Mouse (Mus musculus) layer of hippocampus, adult 9-10 months (tissue): ENCODE measurements around the gene Dennd5b.
"Not testable (repeated sequence)": the region's sequence is repeated elsewhere in the genome, so short reads cannot be mapped to it uniquely, and the experiment has no call there.

Experiments
- DNase-seq: peaks from one replicate; pipeline ENCODE4 v3.0.0; 2022; ENCODE audit warnings: low spot score

The Dennd5b gene

DNA sequence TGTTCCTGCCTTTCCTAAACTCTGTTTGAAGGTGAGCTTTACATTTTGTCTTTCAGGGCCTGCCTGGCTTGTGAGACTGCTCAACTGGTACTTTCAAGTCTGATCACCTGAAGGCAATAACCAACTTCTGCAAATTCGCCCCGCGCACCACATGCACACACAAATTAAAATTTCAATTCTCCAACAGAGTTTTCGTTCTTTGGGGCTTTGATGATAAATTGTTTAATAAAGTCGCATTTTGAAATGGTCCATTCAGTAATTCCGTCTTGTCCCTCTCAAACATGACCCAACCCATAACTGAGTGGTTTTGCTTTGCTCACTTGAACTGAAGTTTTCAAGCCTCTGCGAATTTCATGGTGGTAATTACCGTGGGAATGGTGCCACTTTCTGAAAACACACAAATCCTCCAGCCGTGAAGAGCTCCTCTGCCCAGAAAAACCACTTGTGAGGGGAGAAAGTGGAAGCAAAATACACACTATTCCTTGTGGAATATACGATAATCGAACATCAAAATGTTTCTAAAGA is 154.5 kb downstream of the Dennd5b start:
- no peak for DNase-seq

DNA sequence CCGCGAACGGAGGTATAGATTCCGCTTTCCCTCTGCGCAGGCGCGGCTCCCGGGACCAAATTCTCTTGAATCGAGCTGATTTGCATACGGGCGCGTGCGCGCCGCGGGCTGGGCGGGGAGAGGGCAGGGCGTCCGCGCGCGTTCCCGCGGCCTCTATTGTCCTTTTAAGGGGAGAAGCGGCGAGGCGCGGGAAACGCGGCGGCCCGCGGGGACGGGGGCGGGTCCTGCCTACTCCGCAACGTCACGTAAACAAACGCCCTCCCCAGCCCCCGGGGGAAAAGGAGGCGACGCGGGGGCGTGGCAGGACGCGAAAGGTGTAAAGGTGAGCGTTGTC is 155.1 kb downstream of the Dennd5b start, which contains the start of gene Sinhcaf:
Gene Sinhcaf, minus strand, starts transcription at position 59 of the 334 bp plus-strand sequence.
- DNase-seq = peak; percentile 90

DNA sequence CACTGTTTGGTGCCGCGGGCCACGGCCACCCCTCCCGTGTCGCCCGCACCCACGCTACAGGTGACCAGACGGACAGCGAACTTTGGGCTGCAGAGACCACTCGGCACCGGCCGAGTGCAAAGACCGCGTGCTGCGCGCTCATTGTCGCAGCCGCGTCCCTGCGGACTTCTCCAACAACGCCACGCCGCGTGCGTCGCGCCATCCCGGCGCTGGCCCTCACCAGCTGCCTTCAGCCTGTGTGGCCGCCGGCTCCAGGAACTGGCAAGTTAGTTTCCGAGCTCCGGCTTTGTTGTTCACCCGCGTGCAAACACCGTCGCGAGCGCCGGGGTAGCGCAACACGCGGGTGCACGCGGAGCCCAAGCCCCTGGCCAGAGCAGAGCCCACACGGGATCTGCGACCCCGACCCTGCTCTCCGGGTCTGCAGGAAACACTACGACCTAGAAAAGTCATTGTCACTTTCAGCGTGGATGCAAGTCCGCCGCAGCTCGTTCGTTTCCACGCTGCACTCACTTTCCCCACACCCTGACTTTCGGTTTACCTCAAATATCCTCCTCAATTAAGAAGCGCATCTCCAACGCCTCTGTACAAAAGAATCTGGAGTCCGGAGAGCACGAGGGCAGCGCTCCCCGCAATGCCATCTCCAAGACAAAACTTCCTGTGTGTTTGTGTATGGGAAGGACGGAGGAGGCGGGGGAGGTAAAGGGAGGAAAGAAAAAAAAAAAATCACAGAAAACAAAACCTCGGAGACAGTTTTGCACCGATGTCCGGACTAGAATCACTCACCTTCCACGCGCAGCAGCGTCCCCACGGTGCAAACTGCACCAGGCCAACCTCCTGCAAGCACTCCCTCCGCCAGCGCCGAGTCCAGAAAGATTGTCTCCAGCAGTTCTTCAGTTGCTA is 155.7 kb downstream of the Dennd5b start:
- no peak for DNase-seq

DNA sequence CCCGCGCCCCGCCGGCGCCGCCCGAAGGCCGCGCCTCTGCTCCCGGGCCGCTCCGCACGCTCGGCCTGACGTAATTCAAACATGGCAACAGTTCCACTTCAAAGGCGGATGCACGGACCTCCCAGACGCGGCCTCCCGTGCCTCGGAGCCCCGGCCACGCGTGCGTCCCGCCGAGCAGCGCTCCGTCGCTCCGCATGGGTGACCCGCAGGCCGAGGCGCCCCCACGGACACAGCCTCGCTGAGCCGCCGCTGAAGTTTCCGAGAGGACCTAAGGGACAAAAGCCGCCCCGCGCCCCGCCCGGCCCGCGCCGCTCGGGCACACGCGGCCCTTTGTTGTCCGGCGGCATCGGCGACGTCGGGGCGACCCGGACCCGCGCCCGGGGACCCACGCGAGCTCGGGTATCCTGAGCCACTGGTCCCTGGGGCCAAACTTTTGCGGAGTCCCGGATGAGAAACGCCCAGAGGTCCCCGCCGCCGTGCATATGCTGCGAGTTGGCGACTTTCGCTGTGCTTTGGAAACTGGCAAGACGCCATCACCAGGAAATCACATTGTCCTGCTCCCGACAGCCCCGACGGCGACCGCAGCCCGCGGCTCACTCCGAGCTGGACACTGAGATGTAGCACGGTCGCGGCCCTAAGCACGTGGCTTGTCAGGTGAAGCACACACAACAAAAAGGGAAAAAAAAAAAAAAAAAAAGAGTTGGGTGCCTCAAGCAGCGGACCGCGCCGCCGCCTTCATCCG is 156.5 kb downstream of the Dennd5b start:
- no peak for DNase-seq

DNA sequence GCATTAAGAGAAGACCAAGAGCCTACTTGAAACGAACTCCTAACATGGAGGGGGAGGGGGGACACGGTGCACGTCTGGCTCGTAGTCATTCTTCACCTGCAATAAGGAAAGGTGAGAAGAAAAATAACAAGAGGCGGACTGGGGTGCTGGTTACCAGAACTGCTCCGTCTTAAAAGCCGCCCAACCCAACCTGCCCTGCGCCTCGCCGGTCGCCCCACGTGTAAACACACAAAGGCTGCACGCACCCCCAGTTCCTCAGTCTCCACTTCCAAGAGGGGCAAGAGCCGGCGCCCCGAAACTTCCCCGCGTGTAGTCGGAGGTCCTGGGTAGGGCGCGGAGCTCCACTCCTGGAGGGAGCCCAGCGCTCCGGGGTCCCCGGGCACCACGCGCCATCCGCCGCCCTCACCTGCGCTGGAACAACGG is 157.1 kb downstream of the Dennd5b start:
- DNase-seq = no peak

DNA sequence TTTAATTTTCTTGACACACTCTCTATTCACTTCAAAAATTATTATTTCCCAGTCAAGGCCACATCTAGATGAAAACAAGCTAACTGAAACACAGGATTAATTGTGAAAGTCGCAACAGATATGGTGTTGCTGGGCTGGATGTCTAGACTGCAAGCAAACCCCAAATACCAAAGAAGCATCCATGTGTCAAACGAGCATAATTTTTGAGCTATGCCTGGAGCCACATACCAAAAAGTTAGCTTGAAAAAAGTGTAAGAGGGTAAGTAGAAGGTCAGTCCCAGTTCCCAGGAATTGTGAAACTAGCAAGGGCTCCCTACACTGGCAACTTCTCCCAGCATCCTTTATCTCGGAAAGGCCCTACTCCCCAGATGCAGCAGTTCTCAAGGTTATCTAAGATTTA is 157.8 kb downstream of the Dennd5b start:
- DNase-seq = no peak

DNA sequence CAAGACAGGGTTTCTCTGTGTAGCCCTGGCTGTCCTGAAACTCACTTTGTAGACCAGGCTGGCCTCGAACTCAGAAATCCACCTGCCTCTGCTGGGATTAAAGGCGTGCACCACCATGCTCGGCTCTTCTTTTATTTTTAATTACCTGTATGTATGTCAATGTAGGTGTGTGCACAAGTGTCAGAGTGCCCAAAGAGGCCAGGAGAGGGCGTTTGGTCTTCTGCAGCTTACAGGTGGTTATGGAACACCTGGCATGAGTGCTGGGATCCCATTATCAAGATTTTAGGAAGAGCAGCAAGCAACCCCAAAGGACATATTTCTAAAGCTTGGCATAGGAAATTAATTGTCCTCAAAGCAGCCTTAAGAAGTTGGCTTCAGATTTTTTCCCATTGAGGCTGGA is 159.1 kb downstream of the Dennd5b start:
- DNase-seq = no peak

DNA sequence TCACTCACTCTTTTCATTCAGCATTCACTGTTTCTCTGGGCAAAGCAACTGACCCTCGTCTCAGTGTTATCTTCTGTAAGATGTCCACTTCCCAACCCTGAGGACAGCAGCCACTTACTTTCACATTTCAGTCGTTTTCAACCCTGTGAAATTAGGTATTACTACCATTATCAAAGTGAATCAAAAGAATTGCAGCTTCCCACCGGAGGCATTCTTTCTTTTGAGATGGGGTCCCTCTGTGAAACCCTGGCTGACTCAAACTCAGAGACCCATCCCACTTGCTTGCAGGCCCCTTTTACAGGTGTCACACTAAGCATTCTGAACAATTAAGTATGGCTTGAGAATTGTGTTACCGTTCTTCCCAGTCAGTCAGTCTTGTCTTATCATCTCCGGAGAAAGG is 159.6 kb downstream of the Dennd5b start:
- no peak for DNase-seq

DNA sequence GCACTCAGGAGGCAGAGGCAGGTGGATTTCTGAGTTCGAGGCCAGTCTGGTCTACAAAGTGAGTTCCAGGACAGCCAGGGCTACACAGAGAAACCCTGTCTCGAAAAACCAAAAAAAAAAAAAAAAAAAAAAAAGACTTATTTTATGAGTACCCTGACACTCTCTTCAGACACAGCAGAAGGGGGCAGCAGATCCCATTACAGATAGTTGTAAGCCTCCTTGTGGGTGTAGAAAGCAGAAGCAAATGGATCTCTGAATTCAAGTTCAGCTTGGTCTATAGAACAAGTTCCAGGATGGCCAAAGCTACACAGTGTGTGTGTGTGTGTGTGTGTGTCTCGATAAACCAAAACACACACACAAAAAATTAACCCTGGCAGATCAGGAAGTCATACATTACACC is 161.1 kb downstream of the Dennd5b start:
- DNase-seq = not testable (repeated sequence)
